Mouse (Mus musculus) embryonic fibroblast, embryonic 13.5 days (primary cell): ENCODE results near the gene Cd180.

ENCODE experiments used
- CTCF ChIP-seq: IDR thresholded peaks from 2 replicates; pipeline ENCODE4 v1.5.1; 2011; ENCODE audit warnings: mild to moderate bottlenecking, control low read depth, low read length, moderate library complexity, borderline replicate concordance; ENCODE audit not compliant: insufficient read depth
- POLR2A ChIP-seq: IDR thresholded peaks from 2 replicates; pipeline ENCODE4 v1.6.1; 2011; ENCODE audit warnings: low read depth, mild to moderate bottlenecking, control low read depth, low read length, moderate library complexity

GRCm38 (mm10) chr13:102664843-102665587 lies 28.3 kb upstream of the Cd180 start:
- TF ChIP-seq POLR2A (no peak), CTCF (0 out of 2 replicates have a peak, but pooled peaks have one; percentile 7)
